Mouse (Mus musculus): ENCODE measurements around the gene Hspa5. TPM values are rescaled to one million over a fixed set of nuclear protein-coding genes. Genes with fewer than 3 reads are reported as not detected.
A peak's percentile ranks its signal among the peaks of the same experiment; 100 is the strongest.

Hspa5 gene
- polyA plus RNA-seq, 1 experiment = 451 TPM

- Histone ChIP-seq H3ac (ENCODE audit: control insufficient read depth, insufficient read length) (peak within 1 kb of the TSS; percentile 74), H3K4me2 (ENCODE audit: low read depth) (peak within 1 kb of the TSS; percentile 98), H3K79me2 (ENCODE audit: control insufficient read depth, insufficient read depth) (peaks cover 38% of the 10 kb centered on the region), H3K27me3 (ENCODE audit: control insufficient read depth, insufficient read depth, insufficient read length) (no peaks in the 10 kb centered on the region), H3K36me3 (ENCODE audit: control insufficient read depth, insufficient read depth) (peaks cover 11% of the 10 kb centered on the region), H3K4me3 (peak within 1 kb of the TSS; percentile 62)
- TF ChIP-seq REST (IDR thresholded peaks at IDR 0.05; ENCODE audit: insufficient read depth, insufficient read length) = no peak
- no peak for TF ChIP-seq CEBPB (IDR thresholded peaks at IDR 0.05; ENCODE audit: insufficient read depth, poor library complexity, severe bottlenecking)
- TF ChIP-seq USF1 (IDR thresholded peaks at IDR 0.05; ENCODE audit: low read depth) = no peak
- peak; percentile 80 for TF ChIP-seq SRF (IDR thresholded peaks at IDR 0.05; ENCODE audit: control insufficient read depth, insufficient read length, low read depth)
- peak; percentile 83 for TF ChIP-seq POLR2A (IDR thresholded peaks at IDR 0.05; ENCODE audit: insufficient read length, low read depth)
- TF ChIP-seq TCF12 (IDR thresholded peaks at IDR 0.05; ENCODE audit: insufficient read depth, poor library complexity, severe bottlenecking) = no peak
- peak; percentile 87 for TF ChIP-seq POLR2AphosphoS2 (IDR thresholded peaks at IDR 0.05; ENCODE audit: insufficient read length, low read depth)
Measured at GRCm38 (mm10) chr2:34825827-34826459, 54.2 kb downstream of the Hspa5 start, which contains the start of gene Fbxw2. Gene Fbxw2, minus strand, starts transcription at chr2:34826311.

GRCm38 (mm10) chr2:34826460-34827231 lies 54.9 kb downstream of the Hspa5 start:
- Histone ChIP-seq H3K36me3 (ENCODE audit: control insufficient read depth, insufficient read depth) (peaks cover 6% of the 10 kb centered on the region), H3ac (ENCODE audit: control insufficient read depth, insufficient read length) (peak overlapping the region; percentile 74), H3K79me2 (ENCODE audit: control insufficient read depth, insufficient read depth) (peaks cover 35% of the 10 kb centered on the region), H3K27me3 (ENCODE audit: control insufficient read depth, insufficient read depth, insufficient read length) (no peaks in the 10 kb centered on the region), H3K4me2 (ENCODE audit: low read depth) (peak overlapping the region; percentile 98), H3K4me3 (peak overlapping the region; percentile 62)
- TF ChIP-seq E2F4 (IDR thresholded peaks at IDR 0.05; ENCODE audit: insufficient read depth) = no peak
- TF ChIP-seq USF1 (IDR thresholded peaks at IDR 0.05; ENCODE audit: low read depth) = no peak
- TF ChIP-seq POLR2AphosphoS2 (IDR thresholded peaks at IDR 0.05; ENCODE audit: insufficient read length, low read depth) = no peak
- TF ChIP-seq SRF (IDR thresholded peaks at IDR 0.05; ENCODE audit: control insufficient read depth, insufficient read length, low read depth) = no peak
- TF ChIP-seq CEBPB (IDR thresholded peaks at IDR 0.05; ENCODE audit: insufficient read depth, poor library complexity, severe bottlenecking) = no peak
- no peak for TF ChIP-seq MAX (IDR thresholded peaks at IDR 0.05; ENCODE audit: low read depth)
- no peak for TF ChIP-seq REST (IDR thresholded peaks at IDR 0.05; ENCODE audit: insufficient read depth, insufficient read length)
- no peak for TF ChIP-seq POLR2A (IDR thresholded peaks at IDR 0.05; ENCODE audit: insufficient read length, low read depth)
- TF ChIP-seq MYOD1 (IDR thresholded peaks at IDR 0.05; ENCODE audit: control insufficient read depth in 1 of 3, insufficient read length in 2 of 3, low read depth in 2 of 3) = no peak
- TF ChIP-seq TCF12 (IDR thresholded peaks at IDR 0.05; ENCODE audit: insufficient read depth, poor library complexity, severe bottlenecking) = no peak
- no peak for TF ChIP-seq MYOG (IDR thresholded peaks at IDR 0.05; ENCODE audit: control insufficient read depth in 1 of 3, insufficient read depth in 1 of 3, insufficient read length in 2 of 3, low read depth in 2 of 3)
- TF ChIP-seq TCF3 (IDR thresholded peaks at IDR 0.05; ENCODE audit: insufficient read length, low read depth) = no peak

Other genes starting within 250 kb of the Hspa5 start
- 28.3 TPM for gene Gapvd1, start 16.7 kb upstream of the Hspa5 start, polyA plus RNA-seq (2012; fragmentation: generic; extraction: Trizol)
- 65.3 TPM for gene Rabepk, start 27.9 kb downstream of the Hspa5 start, polyA plus RNA-seq (2012; fragmentation: generic; extraction: Trizol)
- 43.9 TPM for gene Fbxw2, start 54.3 kb downstream of the Hspa5 start, polyA plus RNA-seq (2012; fragmentation: generic; extraction: Trizol)
- gene Gm34653, start 61.0 kb downstream of the Hspa5 start, polyA plus RNA-seq (2012; fragmentation: generic; extraction: Trizol) = not detected
- gene Cutal, start 102.4 kb downstream of the Hspa5 start, polyA plus RNA-seq (2012; fragmentation: generic; extraction: Trizol) = not detected
- gene Psmd5, start 103.0 kb downstream of the Hspa5 start, polyA plus RNA-seq (2012; fragmentation: generic; extraction: Trizol) = 27.2 TPM
- 4.3 TPM for gene Phf19, start 142.1 kb downstream of the Hspa5 start, polyA plus RNA-seq (2012; fragmentation: generic; extraction: Trizol)
- 1.1 TPM for gene Traf1, start 189.8 kb downstream of the Hspa5 start, polyA plus RNA-seq (2012; fragmentation: generic; extraction: Trizol)